Mouse (Mus musculus): Measurements from ENCODE around the gene Fgf8. TPM values are rescaled to one million over a fixed set of nuclear protein-coding genes. Genes with fewer than 3 reads are reported as not detected.
A peak's percentile ranks its signal among the peaks of the same experiment; 100 is the strongest.

Gene Fgf8
- polyA plus RNA-seq, 1 experiment: not detected

- Histone ChIP-seq H3K4me1 (ENCODE audit: control insufficient read depth, insufficient read depth, low read length) (peaks cover 5% of the 10 kb centered on the region; the same call in 1 of the 2 replicates), H3K4me3 (ENCODE audit: insufficient read depth, low read depth, low read length) (no peak overlapping the region), H3K27ac (ENCODE audit: insufficient read depth, low read depth, low read length) (no peak overlapping the region), H3K27me3 (replicated peaks; ENCODE audit: control insufficient read depth, insufficient read depth, low read length) (peaks cover 12% of the 10 kb centered on the region), H3K36me3 (ENCODE audit: control insufficient read depth, insufficient read depth, low read length) (no peaks in the 10 kb centered on the region)
- no peak for DNase-seq
- WGBS: 15% methylated on average over 31 of the region's 44 CpGs
- TF ChIP-seq CTCF (conservative IDR thresholded peaks at IDR 0.05; ENCODE audit: insufficient read depth, insufficient read length, low read depth, low read length) (no peak), POLR2A (IDR thresholded peaks at IDR 0.05; ENCODE audit: low read depth, low read length) (no peak)
Observed at GRCm38 (mm10) chr19:45742984-45743575, 365 bp upstream of the Fgf8 start.

GRCm38 (mm10) chr19:45741431-45742217 is 1.1 kb downstream of the Fgf8 start:
- TF ChIP-seq CTCF (conservative IDR thresholded peaks at IDR 0.05; ENCODE audit: insufficient read depth, insufficient read length, low read depth, low read length): no peak
- no peak for TF ChIP-seq POLR2A (IDR thresholded peaks at IDR 0.05; ENCODE audit: low read depth, low read length)
- Histone ChIP-seq H3K4me3 (ENCODE audit: insufficient read depth, low read depth, low read length) (0 out of 2 replicates have a peak overlapping the region, but pooled peaks have one; percentile 11), H3K27me3 (replicated peaks; ENCODE audit: control insufficient read depth, insufficient read depth, low read length) (peaks cover 13% of the 10 kb centered on the region), H3K36me3 (ENCODE audit: control insufficient read depth, insufficient read depth, low read length) (no peaks in the 10 kb centered on the region), H3K27ac (ENCODE audit: insufficient read depth, low read depth, low read length) (no peak overlapping the region), H3K4me1 (ENCODE audit: control insufficient read depth, insufficient read depth, low read length) (peaks cover 2% of the 10 kb centered on the region; the same call in 1 of the 2 replicates)
- 21% methylated on average over 45 of the region's 45 CpGs for WGBS
- DNase-seq: no peak

GRCm38 (mm10) chr19:45740817-45741216 is 1.9 kb downstream of the Fgf8 start:
- TF ChIP-seq CTCF (conservative IDR thresholded peaks at IDR 0.05; ENCODE audit: insufficient read depth, insufficient read length, low read depth, low read length) (no peak), POLR2A (IDR thresholded peaks at IDR 0.05; ENCODE audit: low read depth, low read length) (no peak)
- WGBS: 63% methylated on average over 7 of the region's 7 CpGs
- DNase-seq: no peak
- H3K4me1 ChIP-seq (ENCODE audit: control insufficient read depth, insufficient read depth, low read length): no peaks in the 10 kb centered on the region
- H3K4me3 ChIP-seq (ENCODE audit: insufficient read depth, low read depth, low read length): no peak overlapping the region
- H3K36me3 ChIP-seq (ENCODE audit: control insufficient read depth, insufficient read depth, low read length): no peaks in the 10 kb centered on the region
- no peak overlapping the region for H3K27ac ChIP-seq (ENCODE audit: insufficient read depth, low read depth, low read length)
- H3K27me3 ChIP-seq (replicated peaks; ENCODE audit: control insufficient read depth, insufficient read depth, low read length): peaks cover 13% of the 10 kb centered on the region

DNA sequence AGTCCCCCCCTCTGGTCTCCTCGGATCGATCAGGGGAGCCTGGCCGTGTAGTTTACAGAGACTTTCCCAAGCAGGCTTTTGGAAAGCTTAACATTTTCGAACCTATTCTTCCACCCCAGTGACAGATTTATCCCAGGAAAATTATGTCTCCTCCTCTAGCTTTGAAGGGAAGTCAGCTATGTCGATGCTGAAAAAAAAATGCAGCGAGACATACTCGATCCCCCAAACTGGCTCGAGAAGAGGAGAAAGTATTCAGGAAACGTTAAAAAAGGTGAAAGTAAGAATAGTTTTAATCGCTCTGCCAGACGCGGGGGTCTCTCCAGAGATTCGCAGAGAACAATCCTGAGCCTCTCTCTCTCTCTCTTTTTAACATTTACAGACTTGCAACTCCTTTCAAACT is 2.5 kb downstream of the Fgf8 start:
- no peaks in the 10 kb centered on the region for H3K4me1 ChIP-seq (ENCODE audit: control insufficient read depth, insufficient read depth, low read length)
- 40% methylated on average over 13 of the region's 13 CpGs for WGBS
- no peak overlapping the region for H3K4me3 ChIP-seq (ENCODE audit: insufficient read depth, low read depth, low read length)
- H3K27ac ChIP-seq (ENCODE audit: insufficient read depth, low read depth, low read length): no peak overlapping the region
- DNase-seq: no peak
- TF ChIP-seq CTCF (conservative IDR thresholded peaks at IDR 0.05; ENCODE audit: insufficient read depth, insufficient read length, low read depth, low read length) (no peak), POLR2A (IDR thresholded peaks at IDR 0.05; ENCODE audit: low read depth, low read length) (no peak)
- H3K36me3 ChIP-seq (ENCODE audit: control insufficient read depth, insufficient read depth, low read length): no peaks in the 10 kb centered on the region
- H3K27me3 ChIP-seq (replicated peaks; ENCODE audit: control insufficient read depth, insufficient read depth, low read length): peaks cover 13% of the 10 kb centered on the region

DNA sequence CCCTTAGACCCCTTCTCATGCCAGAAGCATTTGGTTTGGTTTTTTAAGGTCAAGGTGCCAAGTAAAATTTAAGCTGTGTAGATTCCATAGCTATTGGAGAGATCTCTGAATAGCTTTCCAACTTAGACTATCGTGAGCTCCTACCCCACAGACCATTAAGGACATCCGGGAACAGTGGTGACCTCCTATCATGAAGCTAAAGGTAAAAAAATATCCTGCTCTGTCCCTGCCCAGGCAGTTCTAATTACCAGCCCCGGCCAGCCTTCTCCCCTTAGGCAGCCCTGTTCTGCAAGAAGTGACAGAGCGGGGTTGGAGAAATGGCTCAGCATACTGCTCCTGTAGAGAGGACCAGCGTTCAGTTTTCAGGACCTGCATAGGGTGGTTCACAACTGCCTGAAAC is 4.2 kb downstream of the Fgf8 start:
- TF ChIP-seq POLR2A (IDR thresholded peaks at IDR 0.05; ENCODE audit: low read depth, low read length) (no peak), CTCF (conservative IDR thresholded peaks at IDR 0.05; ENCODE audit: insufficient read depth, insufficient read length, low read depth, low read length) (no peak)
- Histone ChIP-seq H3K4me3 (ENCODE audit: insufficient read depth, low read depth, low read length) (no peak overlapping the region), H3K27ac (ENCODE audit: insufficient read depth, low read depth, low read length) (no peak overlapping the region), H3K36me3 (ENCODE audit: control insufficient read depth, insufficient read depth, low read length) (no peaks in the 10 kb centered on the region), H3K27me3 (replicated peaks; ENCODE audit: control insufficient read depth, insufficient read depth, low read length) (peaks cover 13% of the 10 kb centered on the region), H3K4me1 (ENCODE audit: control insufficient read depth, insufficient read depth, low read length) (no peaks in the 10 kb centered on the region)
- 80% methylated on average over 5 of the region's 5 CpGs for WGBS
- DNase-seq: no peak

DNA sequence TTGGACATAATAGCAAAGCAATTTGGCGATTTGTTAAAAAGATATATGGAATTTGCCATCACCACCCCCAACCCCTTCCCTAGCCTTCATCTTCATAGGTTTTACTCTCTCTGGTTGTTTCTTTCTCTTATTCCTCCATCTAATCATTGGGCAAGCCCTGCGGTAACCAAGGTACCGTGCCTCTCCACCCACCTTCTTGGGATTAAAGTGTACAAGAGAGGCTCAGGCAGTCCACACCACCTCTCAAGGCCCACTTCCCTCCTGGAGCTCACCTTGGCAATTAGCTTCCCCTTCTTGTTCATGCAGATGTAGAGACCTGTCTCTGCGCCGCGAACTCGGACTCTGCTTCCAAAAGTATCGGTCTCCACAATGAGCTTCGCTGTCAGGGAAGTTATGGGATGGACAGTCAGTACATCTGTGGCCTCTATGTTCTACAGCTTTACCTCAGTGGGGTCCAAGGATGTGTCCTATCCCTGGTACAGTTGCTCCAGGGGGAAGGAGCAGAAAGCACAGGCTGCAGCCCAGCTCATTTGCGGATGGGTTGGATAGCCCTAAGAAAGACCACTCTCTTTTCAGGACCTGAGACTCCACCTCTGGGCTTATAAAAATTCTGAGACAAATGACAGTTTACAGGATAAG is 4.8 kb downstream of the Fgf8 start:
- Histone ChIP-seq H3K4me3 (ENCODE audit: insufficient read depth, low read depth, low read length) (no peak overlapping the region), H3K27me3 (replicated peaks; ENCODE audit: control insufficient read depth, insufficient read depth, low read length) (peaks cover 12% of the 10 kb centered on the region), H3K4me1 (ENCODE audit: control insufficient read depth, insufficient read depth, low read length) (no peaks in the 10 kb centered on the region), H3K36me3 (ENCODE audit: control insufficient read depth, insufficient read depth, low read length) (no peaks in the 10 kb centered on the region), H3K27ac (ENCODE audit: insufficient read depth, low read depth, low read length) (no peak overlapping the region)
- DNase-seq: no peak
- TF ChIP-seq CTCF (conservative IDR thresholded peaks at IDR 0.05; ENCODE audit: insufficient read depth, insufficient read length, low read depth, low read length) (no peak), POLR2A (IDR thresholded peaks at IDR 0.05; ENCODE audit: low read depth, low read length) (no peak)
- WGBS: 92% methylated on average over 10 of the region's 10 CpGs

Data from kidney, adult 2 months (tissue).